Mouse (Mus musculus) layer of hippocampus, adult 11-12 months (tissue): ENCODE measurements around the gene Cdhr3.

Experiments
- DNase-seq: peaks from one replicate; pipeline ENCODE4 v3.0.0; 2022; ENCODE audit warnings: low spot score

The Cdhr3 gene

DNA sequence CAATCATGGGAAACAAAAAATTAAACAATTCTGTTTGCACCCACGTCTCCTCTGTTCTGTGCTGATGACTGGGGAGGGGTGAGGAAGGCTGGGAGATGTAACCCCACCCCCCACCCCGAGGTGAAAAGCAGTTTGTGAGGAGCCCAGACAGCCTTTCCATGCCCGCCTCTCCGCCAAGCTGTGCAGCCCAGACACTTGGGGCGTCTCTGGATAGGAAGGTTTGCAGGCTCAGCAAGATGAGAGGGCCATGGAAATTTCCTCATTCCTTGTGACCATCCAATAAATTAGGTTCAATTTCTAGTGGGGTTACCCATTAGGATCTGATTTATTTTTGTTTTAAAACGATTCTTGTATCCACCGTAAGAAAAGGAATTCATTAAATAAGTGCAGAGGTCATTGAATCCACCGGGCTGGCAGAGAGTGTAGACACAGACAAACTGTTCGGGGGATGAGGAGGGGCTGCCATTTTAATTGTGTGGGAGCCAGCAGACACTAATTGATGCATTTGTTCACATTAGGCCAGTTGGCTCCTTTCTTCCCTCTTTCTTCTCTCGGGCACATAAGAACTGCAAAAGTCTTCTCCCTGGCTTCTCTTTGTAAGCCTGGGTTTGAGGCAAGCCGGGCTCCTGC lies 57.5 kb downstream of the Cdhr3 start:
- DNase-seq = no peak

- no peak for DNase-seq
Measured at GRCm38 (mm10) chr12:33034343-33035088, 58.2 kb downstream of the Cdhr3 start.

GRCm38 (mm10) chr12:33033221-33033620 lies 59.5 kb downstream of the Cdhr3 start:
- DNase-seq = no peak

GRCm38 (mm10) chr12:33030589-33030988 lies 62.1 kb downstream of the Cdhr3 start:
- DNase-seq = no peak

GRCm38 (mm10) chr12:33030066-33030465 lies 62.6 kb downstream of the Cdhr3 start:
- no peak for DNase-seq

DNA sequence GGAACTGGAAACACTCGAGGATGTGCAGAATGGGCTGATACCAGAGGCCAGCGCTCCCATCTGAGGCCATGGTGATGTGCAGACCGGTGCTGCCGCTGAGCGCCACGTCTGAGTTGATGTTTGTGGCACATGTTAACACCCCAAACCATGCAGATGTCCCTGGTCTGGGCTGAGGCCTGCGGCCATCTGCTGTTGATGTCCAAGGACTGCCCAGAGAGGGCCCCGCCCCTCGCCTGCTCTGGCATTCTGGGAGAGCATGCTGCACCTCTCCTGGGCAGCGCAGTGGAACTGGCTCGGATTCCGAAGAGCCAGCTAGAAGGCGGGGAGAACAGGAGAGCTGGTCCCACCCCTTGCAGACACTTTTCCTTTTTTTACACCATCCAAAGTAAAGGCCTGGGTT lies 64.0 kb downstream of the Cdhr3 start:
- DNase-seq = no peak

GRCm38 (mm10) chr12:33028109-33028691 lies 64.5 kb downstream of the Cdhr3 start:
- no peak for DNase-seq

DNA sequence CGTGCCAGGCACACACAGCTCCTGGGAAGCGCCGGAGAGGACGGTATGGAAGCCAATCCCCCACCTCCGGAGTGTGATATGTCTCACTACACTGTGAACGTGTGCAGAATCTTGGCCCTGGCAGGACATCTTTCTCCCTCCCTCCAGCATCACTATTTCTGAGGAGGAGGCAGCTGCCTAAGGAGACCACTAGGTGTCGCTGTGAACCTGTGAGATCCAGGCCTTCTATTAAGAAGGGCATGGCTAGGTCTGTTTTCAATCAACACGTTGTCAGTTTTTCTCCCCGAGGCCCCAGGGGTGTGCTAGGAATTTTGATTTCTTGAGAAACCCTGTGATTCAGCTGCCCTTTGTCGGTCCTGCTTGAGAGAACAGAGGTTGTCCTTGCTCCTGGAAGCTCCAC lies 65.6 kb downstream of the Cdhr3 start:
- DNase-seq = peak; percentile 80

- no peak for DNase-seq
Measured at GRCm38 (mm10) chr12:33024524-33024923, 68.2 kb downstream of the Cdhr3 start.

DNA sequence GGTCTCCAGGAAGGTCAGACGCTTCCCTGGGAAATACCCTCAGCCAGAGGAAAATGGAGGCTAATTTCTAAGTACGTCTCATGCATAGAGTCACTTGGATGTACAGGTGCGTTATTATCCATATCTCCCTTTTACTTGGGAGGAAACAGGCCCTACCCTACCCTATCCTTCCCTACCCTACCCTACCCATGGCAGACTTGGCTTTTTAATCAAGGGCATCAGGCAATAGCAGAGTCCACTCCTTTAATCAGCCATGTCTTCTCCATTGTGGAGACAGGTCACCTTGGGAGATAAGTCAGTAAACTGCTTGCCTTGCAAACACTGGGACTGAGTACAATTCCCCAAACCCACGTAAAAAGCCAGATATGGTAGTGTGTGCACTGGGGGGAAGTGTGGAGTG lies 70.9 kb downstream of the Cdhr3 start:
- DNase-seq = no peak

DNA sequence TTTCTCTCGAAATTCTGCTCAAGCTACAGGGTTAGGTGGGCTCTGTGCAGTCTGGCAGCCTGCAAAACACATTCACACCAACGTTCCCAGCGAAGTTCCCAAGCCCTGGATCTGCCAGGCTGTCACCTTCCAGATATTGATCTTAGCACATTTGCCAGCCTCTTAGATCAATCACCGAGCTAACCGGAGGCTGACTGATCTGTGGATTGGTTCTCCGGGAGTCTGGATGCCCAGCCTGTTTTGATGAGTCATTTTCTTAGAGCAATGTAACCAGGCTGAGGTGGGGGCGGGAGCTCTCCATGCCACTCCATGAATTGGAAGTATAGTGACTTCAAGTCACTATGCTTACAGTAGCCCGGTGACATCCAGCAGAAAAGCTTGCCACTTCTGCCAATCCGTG lies 71.5 kb downstream of the Cdhr3 start:
- no peak for DNase-seq

GRCm38 (mm10) chr12:33020011-33020410 lies 72.7 kb downstream of the Cdhr3 start:
- no peak for DNase-seq

DNA sequence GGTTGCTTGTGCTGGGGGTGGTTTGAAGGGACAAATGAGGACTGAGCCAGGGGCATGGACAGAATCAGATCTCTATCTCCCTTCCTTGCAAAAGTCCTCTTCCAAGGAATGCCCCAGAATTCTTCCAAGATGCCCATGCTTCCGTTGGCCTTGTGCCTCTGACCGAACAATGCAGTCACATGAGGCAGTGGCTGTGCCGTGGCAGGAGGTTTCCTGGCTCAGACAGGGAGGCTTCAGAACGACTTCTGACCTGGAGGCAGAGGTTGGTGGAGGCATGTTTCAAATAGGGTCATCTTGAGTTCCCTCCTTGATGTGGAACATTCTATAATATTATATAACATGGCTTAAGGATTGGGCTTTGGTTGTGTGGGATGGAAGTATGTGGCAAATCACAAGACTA lies 74.1 kb downstream of the Cdhr3 start:
- DNase-seq = no peak

GRCm38 (mm10) chr12:33016824-33017705 lies 75.6 kb downstream of the Cdhr3 start:
- DNase-seq = no peak

DNA sequence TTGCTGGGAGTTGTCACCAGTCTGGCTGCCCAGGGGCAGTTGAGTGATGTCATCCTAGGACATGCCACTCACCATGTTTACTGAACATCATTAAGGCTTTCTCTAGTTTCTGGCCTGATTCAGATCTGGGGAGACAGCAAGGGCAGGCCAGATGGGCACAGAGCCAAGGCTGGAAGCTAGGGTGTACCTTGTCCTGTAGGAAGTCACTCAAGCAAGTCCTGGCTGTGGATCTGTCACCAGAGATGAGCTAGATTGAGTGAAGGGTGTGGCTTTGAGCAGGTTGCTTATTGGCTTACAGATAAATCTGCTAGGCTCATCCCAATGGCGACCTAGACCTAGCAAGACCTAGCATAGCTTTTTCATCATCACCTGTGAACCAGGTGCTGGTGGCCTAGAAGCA lies 77.6 kb downstream of the Cdhr3 start:
- DNase-seq = no peak

- no peak for DNase-seq
Measured at GRCm38 (mm10) chr12:33014050-33014796, 78.5 kb downstream of the Cdhr3 start.

GRCm38 (mm10) chr12:33010026-33010425 lies 82.6 kb downstream of the Cdhr3 start:
- peak; percentile 63 for DNase-seq

GRCm38 (mm10) chr12:33009206-33009966 lies 83.3 kb downstream of the Cdhr3 start:
- no peak for DNase-seq

- peak; percentile 52 for DNase-seq
Measured at GRCm38 (mm10) chr12:33008305-33009110, 84.2 kb downstream of the Cdhr3 start.

- no peak for DNase-seq
Measured at GRCm38 (mm10) chr12:33007176-33007575, 85.5 kb downstream of the Cdhr3 start.
